In the genomic region with DNA sequence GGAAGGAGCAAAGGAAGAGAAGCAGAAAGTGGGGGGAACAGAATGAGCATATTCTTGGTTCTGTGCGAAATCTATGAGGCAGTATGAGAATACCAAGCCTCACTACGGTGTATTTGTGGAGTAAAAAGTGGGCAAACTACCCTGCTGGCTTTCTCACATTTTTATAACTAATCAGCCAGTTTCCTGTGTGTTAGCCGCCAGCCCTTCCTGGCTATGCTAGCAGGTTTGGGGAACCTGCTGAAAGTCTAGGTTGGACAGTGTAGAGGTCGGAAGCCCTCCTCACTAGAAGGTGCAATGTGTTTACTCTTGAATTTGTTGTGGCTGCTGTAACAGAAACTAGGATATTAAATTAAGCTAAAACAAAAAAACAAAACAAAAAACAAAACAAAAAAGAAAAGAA, we compare ENCODE assay signal across 22 mouse cellular contexts. TPM values are rescaled to one million over a fixed set of nuclear protein-coding genes. Genes with fewer than 3 reads are reported as not detected.
"Had no signal": no experiment of that assay in that cellular context is flagged by ENCODE, and none has a peak within 500 bp of the region (broad histone marks: within the 10 kb centered on the region; RNA-seq: fewer than 3 reads in every experiment).

No protein-coding gene starts in this region.

- H3K9me3 ChIP-seq: midbrain, embryonic 10.5 days; midbrain, embryonic 12.5 days; neural tube, embryonic 13.5 days; neural tube, embryonic 15.5 days; stomach, embryonic 15.5 days had no signal

- DNase-seq: lung, adult 18-20 months; lung, embryonic 14.5 days; lung, postnatal 10 days; lung, postnatal 4 days; midbrain, embryonic 14.5 days; right cerebral cortex, postnatal 14 days; thymus, adult 2 months; thymus, postnatal 25 days; thymus, postnatal 4 days had no signal

- H3K27ac ChIP-seq: midbrain, embryonic 10.5 days; midbrain, embryonic 12.5 days; neural tube, embryonic 13.5 days; neural tube, embryonic 15.5 days; stomach, embryonic 15.5 days; stomach, postnatal 0 days had no signal

- H3K4me1 ChIP-seq: neural tube, embryonic 13.5 days; neural tube, embryonic 15.5 days; stomach, embryonic 15.5 days had no signal

- ATAC-seq: midbrain, embryonic 16.5 days had no signal

- H3K36me3 ChIP-seq: midbrain, embryonic 10.5 days; midbrain, embryonic 12.5 days; neural tube, embryonic 13.5 days; neural tube, embryonic 15.5 days; stomach, embryonic 15.5 days had no signal

- H3K4me3 ChIP-seq: midbrain, embryonic 10.5 days; midbrain, embryonic 12.5 days; myocyte; neural tube, embryonic 13.5 days; neural tube, embryonic 15.5 days; stomach, embryonic 15.5 days had no signal

- H3K27me3 ChIP-seq: midbrain, embryonic 12.5 days; neural tube, embryonic 13.5 days; neural tube, embryonic 15.5 days; stomach, embryonic 15.5 days had no signal

RNA-seq across cellular contexts. Expression of gene Vmn2r90, which starts 51.0 kb away (rescaled TPM):
- total RNA-seq: megakaryocyte-erythroid progenitor cell, adult 5-6 weeks had no signal
- polyA plus RNA-seq: liver, embryonic 16.5 days; lung, embryonic 14.5 days; lung, embryonic 16.5 days; midbrain, embryonic 10.5 days; midbrain, embryonic 12.5 days; midbrain, embryonic 14.5 days; midbrain, embryonic 16.5 days; myocyte; neural tube, embryonic 11.5 days; neural tube, embryonic 13.5 days; neural tube, embryonic 15.5 days; stomach, embryonic 15.5 days; stomach, postnatal 0 days; thymus, adult 2 months; urinary bladder, adult 2 months had no signal
